Mouse (Mus musculus) liver (tissue): ENCODE data around the gene Vmn2r84.
"Not testable (repeated sequence)": the region's sequence is repeated elsewhere in the genome, so short reads cannot be mapped to it uniquely, and the experiment has no call there.

Experiments
- DNase-seq: peaks from one replicate; pipeline ENCODE4 v3.0.0-alpha.2; 2020; ENCODE audit warnings: mixed read lengths

Gene Vmn2r84

GRCm38 (mm10) chr10:130394232-130394631 lies at the start of gene Vmn2r84:
Gene Vmn2r84 (minus strand): TSS chr10:130394332.
- no peak for DNase-seq

GRCm38 (mm10) chr10:130434185-130434898 lies 40.2 kb upstream of the Vmn2r84 start:
- not testable (repeated sequence) for DNase-seq

- not testable (repeated sequence) for DNase-seq
These were observed 35.5 kb upstream of the Vmn2r84 start, which contains the start of gene Vmn2r85 for GRCm38 (mm10) chr10:130429603-130430002. Gene Vmn2r85 (minus strand): TSS chr10:130429703.

- DNase-seq: not testable (repeated sequence)
These were observed 28.2 kb upstream of the Vmn2r84 start for GRCm38 (mm10) chr10:130422368-130422767.

GRCm38 (mm10) chr10:130420401-130420800 lies 26.3 kb upstream of the Vmn2r84 start:
- DNase-seq: no peak

GRCm38 (mm10) chr10:130419954-130420353 lies 25.8 kb upstream of the Vmn2r84 start:
- not testable (repeated sequence) for DNase-seq

GRCm38 (mm10) chr10:130416352-130416751 lies 22.2 kb upstream of the Vmn2r84 start:
- not testable (repeated sequence) for DNase-seq

GRCm38 (mm10) chr10:130412167-130412698 lies 18.1 kb upstream of the Vmn2r84 start:
- DNase-seq: not testable (repeated sequence)

- DNase-seq: no peak
These were observed 19.0 kb downstream of the Vmn2r84 start for GRCm38 (mm10) chr10:130375145-130375544.

- no peak for DNase-seq
These were observed 21.5 kb downstream of the Vmn2r84 start for GRCm38 (mm10) chr10:130372491-130373173.

GRCm38 (mm10) chr10:130371644-130372043 lies 22.5 kb downstream of the Vmn2r84 start:
- DNase-seq: no peak

GRCm38 (mm10) chr10:130370005-130370682 lies 24.0 kb downstream of the Vmn2r84 start:
- no peak for DNase-seq

GRCm38 (mm10) chr10:130368384-130368783 lies 25.7 kb downstream of the Vmn2r84 start:
- no peak for DNase-seq

- DNase-seq: no peak
These were observed 29.4 kb downstream of the Vmn2r84 start for GRCm38 (mm10) chr10:130364766-130365165.

- no peak for DNase-seq
These were observed 30.5 kb downstream of the Vmn2r84 start for GRCm38 (mm10) chr10:130363438-130364164.

- DNase-seq: no peak
These were observed 50.1 kb downstream of the Vmn2r84 start for GRCm38 (mm10) chr10:130344056-130344455.

GRCm38 (mm10) chr10:130340050-130340449 lies 54.1 kb downstream of the Vmn2r84 start:
- not testable (repeated sequence) for DNase-seq

- no peak for DNase-seq
These were observed 56.6 kb downstream of the Vmn2r84 start for GRCm38 (mm10) chr10:130337581-130337980.

GRCm38 (mm10) chr10:130336385-130336784 lies 57.7 kb downstream of the Vmn2r84 start:
- no peak for DNase-seq

- DNase-seq: no peak
These were observed 63.4 kb downstream of the Vmn2r84 start for GRCm38 (mm10) chr10:130330711-130331110.
